21 mouse cellular contexts compared by ENCODE assay signal in the genomic region with DNA sequence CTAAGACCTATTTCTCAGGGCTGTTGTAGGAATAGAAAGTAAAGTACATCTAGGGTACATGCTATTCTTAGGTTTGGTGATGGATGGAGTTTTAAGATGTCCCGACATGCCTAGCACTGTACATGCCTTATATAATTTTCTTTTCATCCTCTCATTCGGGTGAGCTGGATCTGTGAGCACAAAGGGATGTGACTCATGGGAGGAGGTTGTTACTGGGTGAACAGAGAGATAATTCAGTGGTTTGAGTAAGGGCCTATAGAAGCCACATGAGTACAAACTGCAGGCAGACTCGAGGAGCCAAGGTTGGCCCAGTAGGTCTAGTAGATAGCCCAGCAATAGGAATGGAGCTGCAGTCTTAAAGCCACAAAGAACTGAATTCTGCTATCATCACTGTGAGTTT.
DNase-seq lines count a peak whose midpoint lies in the region; ATAC-seq and TF ChIP-seq lines count a peak whose summit lies in the region.
"Had no signal": no experiment of that assay in that cellular context is flagged by ENCODE, and none has a peak within 500 bp of the region (broad histone marks: within the 10 kb centered on the region; RNA-seq: fewer than 3 reads in every experiment).

No protein-coding gene starts in this region.

- no peaks in the 10 kb centered on the region for H3K9me3 ChIP-seq in intestine, embryonic 15.5 days
- H3K9me3 ChIP-seq: embryonic facial prominence, embryonic 15.5 days; forebrain, embryonic 15.5 days; heart, embryonic 13.5 days; hindbrain, embryonic 12.5 days had no signal

- H3K4me3 ChIP-seq in olfactory bulb, adult 2 months (ENCODE audit: insufficient read depth, low read depth, low read length): no peak overlapping the region
- no peak overlapping the region for H3K4me3 ChIP-seq in intestine, embryonic 15.5 days (replicated peaks)
- H3K4me3 ChIP-seq: embryonic facial prominence, embryonic 15.5 days; forebrain, embryonic 15.5 days; heart, embryonic 13.5 days; hindbrain, embryonic 12.5 days had no signal

- 49% methylated on average over 3 of the region's 3 CpGs for WGBS in olfactory bulb, adult 2 months
- 81% methylated on average over 3 of the region's 3 CpGs for WGBS in intestine, embryonic 15.5 days

- H3K27ac ChIP-seq in olfactory bulb, adult 2 months (ENCODE audit: insufficient read depth, low read depth, low read length): peak overlapping the region; percentile 79
- no peak overlapping the region for H3K27ac ChIP-seq in intestine, embryonic 15.5 days
- H3K27ac ChIP-seq: embryonic facial prominence, embryonic 15.5 days; forebrain, embryonic 15.5 days; heart, embryonic 13.5 days; hindbrain, embryonic 12.5 days; hindbrain, postnatal 0 days had no signal

- no peak overlapping the region for H3K4me2 ChIP-seq in intestine, embryonic 15.5 days (replicated peaks)
- H3K4me2 ChIP-seq: embryonic facial prominence, embryonic 15.5 days; forebrain, embryonic 15.5 days; heart, embryonic 13.5 days; hindbrain, embryonic 12.5 days had no signal

- H3K36me3 ChIP-seq in intestine, embryonic 15.5 days: no peaks in the 10 kb centered on the region
- H3K36me3 ChIP-seq: embryonic facial prominence, embryonic 15.5 days; forebrain, embryonic 15.5 days; heart, embryonic 13.5 days; hindbrain, embryonic 12.5 days had no signal

- intact Hi-C loops in gastrocnemius, postnatal 14 days (cut with DNase I; ENCODE audit: low total_unique reads): no loop called here

- peak; percentile 31 for DNase-seq in right cerebral cortex, adult 18-20 months
- no peak for DNase-seq in right cerebral cortex, postnatal 14 days
- DNase-seq in brain, adult 2 months (ENCODE audit: low read depth, low spot score): peak; percentile 72
- no peak for DNase-seq in cerebellum, postnatal 25 days
- DNase-seq in gastrocnemius, postnatal 14 days: no peak
- DNase-seq: adrenal gland, postnatal 10 days; cerebellum, adult 18-20 months; cerebellum, postnatal 10 days; embryo, embryonic 11 days; gastrocnemius, postnatal 36 days; heart, adult 11 months; heart, postnatal 36 days; kidney, adult 8-10 months had no signal

- no peaks in the 10 kb centered on the region for H3K27me3 ChIP-seq in intestine, embryonic 15.5 days (replicated peaks)
- H3K27me3 ChIP-seq: embryonic facial prominence, embryonic 15.5 days; forebrain, embryonic 15.5 days; heart, embryonic 13.5 days; hindbrain, embryonic 12.5 days had no signal

- no peak for TF ChIP-seq CTCF in olfactory bulb, adult 2 months (IDR thresholded peaks at IDR 0.05; ENCODE audit: insufficient read depth, low read depth, low read length)

- no peak overlapping the region for H3K9ac ChIP-seq in intestine, embryonic 15.5 days
- H3K9ac ChIP-seq: embryonic facial prominence, embryonic 15.5 days; forebrain, embryonic 15.5 days; heart, embryonic 13.5 days; hindbrain, embryonic 12.5 days had no signal

- ATAC-seq in intestine, embryonic 15.5 days: no peak
- ATAC-seq: forebrain, embryonic 15.5 days; hindbrain, postnatal 0 days; intestine, postnatal 0 days had no signal

- TF ChIP-seq POLR2A in olfactory bulb, adult 2 months (IDR thresholded peaks at IDR 0.05; ENCODE audit: insufficient read depth, low read depth, low read length): no peak

- H3K4me1 ChIP-seq in olfactory bulb, adult 2 months (ENCODE audit: control insufficient read depth, insufficient read depth, low read length): peaks cover 4% of the 10 kb centered on the region
- no peaks in the 10 kb centered on the region for H3K4me1 ChIP-seq in intestine, embryonic 15.5 days (replicated peaks)
- H3K4me1 ChIP-seq: embryonic facial prominence, embryonic 15.5 days; forebrain, embryonic 15.5 days; heart, embryonic 13.5 days; hindbrain, embryonic 12.5 days had no signal

Comparison
In these comparisons a context has a peak if more than half of its experiments do, and no peak if none do; other contexts are left out.
1. DNase-seq: peak in right cerebral cortex, adult 18-20 months (single experiment) and brain, adult 2 months (single experiment); none in right cerebral cortex, postnatal 14 days (single experiment), cerebellum, postnatal 25 days (0 of 2) and gastrocnemius, postnatal 14 days (single experiment).